ENCODE assay signal across 14 mouse cellular contexts in the genomic region with DNA sequence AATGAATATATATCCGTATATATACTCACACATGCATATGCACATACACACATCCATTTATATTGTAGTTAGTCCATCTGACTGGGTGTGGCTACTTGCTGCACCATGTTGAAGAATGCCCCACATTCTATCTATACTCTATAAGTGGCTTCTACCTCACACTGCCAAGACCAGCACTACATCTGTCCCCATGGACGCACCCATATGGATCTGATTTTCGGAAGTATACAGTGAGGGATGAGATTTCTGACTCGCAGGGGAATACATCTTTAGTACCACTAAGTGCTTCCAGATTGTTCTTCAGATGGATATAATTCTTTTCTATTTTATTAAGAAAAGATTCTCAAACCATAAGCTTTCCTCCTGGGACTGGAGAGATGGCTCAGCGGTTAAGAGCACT.
"Had no signal": no experiment of that assay in that cellular context is flagged by ENCODE, and none has a peak within 500 bp of the region (broad histone marks: within the 10 kb centered on the region; RNA-seq: fewer than 3 reads in every experiment).

No protein-coding gene starts in this region.

- H3K4me2 ChIP-seq: liver, embryonic 13.5 days; lung, embryonic 15.5 days; midbrain, embryonic 13.5 days had no signal

- DNase-seq: kidney, postnatal 10 days; kidney, postnatal 4 days; left cerebral cortex, postnatal 4 days; liver; liver, embryonic 13.5 days; lung, postnatal 14 days; right cerebral cortex, postnatal 25 days; thymus, postnatal 36 days had no signal

- H3K9ac ChIP-seq: liver, embryonic 13.5 days; liver, postnatal 0 days; lung, embryonic 15.5 days; midbrain, embryonic 13.5 days had no signal

- H3K4me1 ChIP-seq: liver, embryonic 13.5 days; lung, embryonic 15.5 days; megakaryocyte, embryonic 14.5 days; midbrain, embryonic 13.5 days had no signal

- H3K4me3 ChIP-seq: layer of hippocampus, adult 2 months; liver, embryonic 13.5 days; lung, embryonic 15.5 days; megakaryocyte, embryonic 14.5 days; midbrain, embryonic 13.5 days had no signal

- H3K27me3 ChIP-seq: liver, embryonic 13.5 days; lung, embryonic 15.5 days; midbrain, embryonic 13.5 days had no signal

- H3K9me3 ChIP-seq: liver, embryonic 13.5 days; lung, embryonic 15.5 days; megakaryocyte, embryonic 14.5 days; midbrain, embryonic 13.5 days had no signal

- H3K27ac ChIP-seq: layer of hippocampus, adult 2 months; liver, embryonic 13.5 days; lung, embryonic 15.5 days; macrophage; midbrain, embryonic 13.5 days had no signal

- ATAC-seq: liver, postnatal 0 days; midbrain, embryonic 13.5 days had no signal

- H3K36me3 ChIP-seq: liver, embryonic 13.5 days; lung, embryonic 15.5 days; midbrain, embryonic 13.5 days had no signal
